Mouse (Mus musculus) subcutaneous adipose tissue, adult 2 months (tissue): Measurements from ENCODE around the gene Otol1. TPM values are rescaled to one million over a fixed set of nuclear protein-coding genes. Genes with fewer than 3 reads are reported as not detected.

Source experiments
- polyA plus RNA-seq: library from polyadenylated mRNA; depleted of rRNA; stranded (reverse); fragments of >200 nt; gene quantifications from 2 replicates; pipeline ENCODE4 v1.2.3, GENCODE M21; 2012; ENCODE audit warnings: low replicate concordance; rRNA removed

The Otol1 gene
- polyA plus RNA-seq, result not detected in 2 replicates

DNA sequence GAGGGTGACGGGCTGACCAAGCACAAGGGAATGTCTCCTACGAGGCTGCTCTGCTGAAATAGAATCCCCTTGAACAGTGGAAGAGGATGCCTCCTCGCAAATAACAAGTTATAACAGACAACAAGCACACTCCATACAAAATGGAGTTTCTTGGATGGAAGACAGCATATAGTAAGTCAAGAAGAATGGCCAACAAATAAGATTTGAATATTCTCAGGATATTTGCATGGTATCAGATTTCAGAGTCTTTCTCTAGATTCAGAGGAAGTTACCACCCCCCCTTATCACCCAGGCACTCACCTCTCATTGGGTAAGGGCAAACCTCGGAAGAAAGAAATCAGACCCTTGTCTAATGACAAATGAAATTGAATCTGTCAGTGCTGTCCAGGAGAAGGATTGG is at the start of gene Otol1:
Otol1 (plus strand) TSS at position 301 of the 400 bp plus-strand sequence.

Other genes starting within 250 kb of the Otol1 start
- gene Sptssb, start 147.7 kb upstream of the Otol1 start, polyA plus RNA-seq, result 8.7 TPM in 1 of 2 replicates, not detected in the other